Mouse (Mus musculus): ENCODE data around the gene Cacnb3.

DNA sequence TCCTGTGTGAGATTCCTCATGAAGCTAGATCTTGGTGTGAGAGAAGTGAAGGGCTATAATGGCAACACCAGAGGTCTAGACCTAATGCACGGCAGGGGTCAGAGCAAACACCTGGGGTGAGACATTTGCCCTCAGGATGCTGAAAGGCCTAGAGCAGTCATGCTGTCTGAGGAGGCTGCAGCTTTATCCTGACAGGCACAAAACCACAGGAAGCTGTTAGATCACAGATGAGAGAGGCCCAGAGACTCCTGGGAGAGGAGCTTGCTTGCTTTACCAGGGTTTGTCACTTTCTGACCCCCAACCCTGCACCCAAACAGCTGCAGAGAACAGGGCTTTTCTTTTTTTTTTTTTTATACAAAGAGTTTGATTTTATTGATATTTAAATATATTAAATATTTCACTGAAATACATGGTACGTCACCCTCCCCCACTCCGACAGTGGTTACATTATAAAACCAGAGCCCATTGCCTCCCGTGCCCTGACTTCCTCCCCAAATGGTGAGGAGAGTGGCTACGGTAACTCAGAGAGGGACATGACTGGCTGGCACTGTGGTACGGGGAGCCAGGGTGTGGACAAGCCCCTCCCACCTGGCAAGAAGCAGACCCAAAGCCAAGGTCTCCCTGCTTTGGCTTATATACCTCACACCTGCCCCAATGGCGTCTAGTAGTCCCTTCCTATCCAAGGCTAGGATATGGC is 40.9 kb upstream of the Cacnb3 start:
- TF ChIP-seq CHD2 (IDR thresholded peaks at IDR 0.05; ENCODE audit: low read depth, low read length) (no peak), ZNF384 (IDR thresholded peaks at IDR 0.05; ENCODE audit: low read depth, low read length) (no peak), MAFK (IDR thresholded peaks at IDR 0.05; ENCODE audit: insufficient read depth, low read depth, low read length) (no peak), HCFC1 (IDR thresholded peaks at IDR 0.05; ENCODE audit: borderline replicate concordance, insufficient read depth, low read length) (no peak)

Data from ES-E14 (cell line).